Mouse (Mus musculus): ENCODE measurements at regions not wholly inside any gene's neighbourhood (a gene's known extent, or its start where the extent isn't known, plus 50 kb on each side); places are given as distances from the start of the nearest gene placed in this dataset.

DNA sequence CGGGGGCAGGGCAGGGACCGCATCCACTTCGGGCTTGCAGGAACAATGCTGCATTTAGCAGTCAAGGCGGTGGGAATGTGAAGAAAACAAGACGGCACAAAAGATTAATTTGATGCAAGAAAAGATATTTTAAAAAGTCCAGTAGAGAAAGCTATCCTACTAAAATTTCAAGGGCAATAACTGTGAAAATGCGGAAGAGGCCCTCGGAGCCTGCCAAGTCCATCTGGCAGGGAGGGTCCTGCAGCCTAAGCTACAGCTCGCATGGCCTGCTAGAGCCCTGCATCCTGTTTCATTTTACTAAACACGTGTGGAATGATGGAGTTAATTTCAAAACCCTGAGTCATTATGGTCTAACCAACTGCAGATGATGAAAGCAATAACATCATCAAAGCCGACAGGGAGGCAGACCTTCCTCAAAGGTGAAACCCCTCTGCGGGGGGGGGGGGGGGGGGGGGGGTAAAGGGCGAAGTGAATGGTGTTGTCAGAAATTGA, 125.2 kb downstream of the Tcp10c start:
- TF ChIP-seq CTCF (IDR thresholded peaks at IDR 0.05; ENCODE audit: borderline replicate concordance, insufficient read depth, low read length), result no peak
- no peak for TF ChIP-seq POLR2A (IDR thresholded peaks at IDR 0.05; ENCODE audit: low read depth, low read length)
